Mouse (Mus musculus): ENCODE data around the gene Nhsl2. TPM values are rescaled to one million over a fixed set of nuclear protein-coding genes. Genes with fewer than 3 reads are reported as not detected.

Gene Nhsl2
- total RNA-seq, 2 experiments from 2014 or later = 1.0 to 5.7 TPM

GRCm38 (mm10) chrX:101973028-101973427, 123.8 kb downstream of the Nhsl2 start:
- ATAC-seq (replicated peaks; ENCODE audit: low FRiP score, low TSS enrichment, poor library complexity, severe bottlenecking) = no peak

GRCm38 (mm10) chrX:101976931-101977330, 127.7 kb downstream of the Nhsl2 start:
- no peak for ATAC-seq (replicated peaks; ENCODE audit: low FRiP score, low TSS enrichment, poor library complexity, severe bottlenecking)

GRCm38 (mm10) chrX:101978861-101979260, 129.7 kb downstream of the Nhsl2 start:
- no peak for ATAC-seq (replicated peaks; ENCODE audit: low FRiP score, low TSS enrichment, poor library complexity, severe bottlenecking)

- ATAC-seq (replicated peaks; ENCODE audit: low FRiP score, low TSS enrichment, poor library complexity, severe bottlenecking) = peak; percentile 70
Observed at GRCm38 (mm10) chrX:101979267-101979666, 130.1 kb downstream of the Nhsl2 start.

- ATAC-seq (replicated peaks; ENCODE audit: low FRiP score, low TSS enrichment, poor library complexity, severe bottlenecking) = no peak
Observed at GRCm38 (mm10) chrX:101980586-101980985, 131.4 kb downstream of the Nhsl2 start.

GRCm38 (mm10) chrX:101981450-101981849, 132.3 kb downstream of the Nhsl2 start:
- no peak; the same call in 1 of the 2 replicates for ATAC-seq (replicated peaks; ENCODE audit: low FRiP score, low TSS enrichment, poor library complexity, severe bottlenecking)

- no peak for ATAC-seq (replicated peaks; ENCODE audit: low FRiP score, low TSS enrichment, poor library complexity, severe bottlenecking)
Observed at GRCm38 (mm10) chrX:101983638-101984037, 134.5 kb downstream of the Nhsl2 start.

GRCm38 (mm10) chrX:101986657-101987367, 137.6 kb downstream of the Nhsl2 start:
- no peak for ATAC-seq (replicated peaks; ENCODE audit: low FRiP score, low TSS enrichment, poor library complexity, severe bottlenecking)

- no peak for ATAC-seq (replicated peaks; ENCODE audit: low FRiP score, low TSS enrichment, poor library complexity, severe bottlenecking)
Observed at GRCm38 (mm10) chrX:101993841-101994571, 144.8 kb downstream of the Nhsl2 start.

- no peak for ATAC-seq (replicated peaks; ENCODE audit: low FRiP score, low TSS enrichment, poor library complexity, severe bottlenecking)
Observed at GRCm38 (mm10) chrX:101996726-101997125, 147.5 kb downstream of the Nhsl2 start.

- ATAC-seq (replicated peaks; ENCODE audit: low FRiP score, low TSS enrichment, poor library complexity, severe bottlenecking) = no peak
Observed at GRCm38 (mm10) chrX:102003632-102004315, 154.6 kb downstream of the Nhsl2 start.

GRCm38 (mm10) chrX:102004370-102004769, 155.2 kb downstream of the Nhsl2 start:
- ATAC-seq (replicated peaks; ENCODE audit: low FRiP score, low TSS enrichment, poor library complexity, severe bottlenecking) = no peak

GRCm38 (mm10) chrX:102005141-102005641, 156.0 kb downstream of the Nhsl2 start:
- ATAC-seq (replicated peaks; ENCODE audit: low FRiP score, low TSS enrichment, poor library complexity, severe bottlenecking) = no peak

GRCm38 (mm10) chrX:102007935-102008334, 158.8 kb downstream of the Nhsl2 start:
- ATAC-seq (replicated peaks; ENCODE audit: low FRiP score, low TSS enrichment, poor library complexity, severe bottlenecking) = no peak

GRCm38 (mm10) chrX:102017213-102017923, 168.2 kb downstream of the Nhsl2 start:
- no peak for ATAC-seq (replicated peaks; ENCODE audit: low FRiP score, low TSS enrichment, poor library complexity, severe bottlenecking)

- ATAC-seq (replicated peaks; ENCODE audit: low FRiP score, low TSS enrichment, poor library complexity, severe bottlenecking) = no peak
Observed at GRCm38 (mm10) chrX:102018890-102019289, 169.7 kb downstream of the Nhsl2 start.

GRCm38 (mm10) chrX:102019471-102020240, 170.5 kb downstream of the Nhsl2 start:
- ATAC-seq (replicated peaks; ENCODE audit: low FRiP score, low TSS enrichment, poor library complexity, severe bottlenecking) = no peak

- no peak for ATAC-seq (replicated peaks; ENCODE audit: low FRiP score, low TSS enrichment, poor library complexity, severe bottlenecking)
Observed at GRCm38 (mm10) chrX:102024976-102025375, 175.8 kb downstream of the Nhsl2 start.

- peak; percentile 90 for ATAC-seq (replicated peaks; ENCODE audit: low FRiP score, low TSS enrichment, poor library complexity, severe bottlenecking)
Observed at GRCm38 (mm10) chrX:102031851-102032250, 182.7 kb downstream of the Nhsl2 start.
